Mouse (Mus musculus) forebrain, embryonic 12.5 days (tissue): Measurements from ENCODE around the gene Dnpep. TPM values are rescaled to one million over a fixed set of nuclear protein-coding genes. Genes with fewer than 3 reads are reported as not detected.

Experiments
- ATAC-seq: fragments of 200-750 bp; cut with Nextera tagmentation; 2 replicates; pipeline ENCODE4 v1.8.0; 2017; ENCODE audit warnings: moderate TSS enrichment; ENCODE audit not compliant: low FRiP score
- H3K27ac ChIP-seq: fragments of 300-500 bp; sonication (generic); 2 replicates; pipeline ENCODE4 v1.5.1; 2016; ENCODE audit warnings: mild to moderate bottlenecking
- H3K27me3 ChIP-seq: fragments of 300-500 bp; sonication (generic); 2 replicates; pipeline ENCODE4 v1.6.1; 2016; ENCODE audit warnings: mild to moderate bottlenecking
- H3K36me3 ChIP-seq: fragments of 300-500 bp; sonication (generic); replicated peaks from 2 replicates; pipeline ENCODE4 v1.6.1; 2016; ENCODE audit warnings: mild to moderate bottlenecking
- H3K4me1 ChIP-seq: fragments of 300-500 bp; sonication (generic); 2 replicates; pipeline ENCODE4 v1.6.1; 2016
- H3K4me2 ChIP-seq: fragments of 300-500 bp; sonication (generic); 2 replicates; pipeline ENCODE4 v1.6.1; 2016; ENCODE audit warnings: mild to moderate bottlenecking, moderate library complexity
- H3K4me3 ChIP-seq: fragments of 300-500 bp; sonication (generic); replicated peaks from 2 replicates; pipeline ENCODE4 v1.5.1; 2016; ENCODE audit warnings: mild to moderate bottlenecking
- H3K9ac ChIP-seq: fragments of 300-500 bp; sonication (generic); 2 replicates; pipeline ENCODE4 v1.6.1; 2016; ENCODE audit warnings: mild to moderate bottlenecking
- H3K9me3 ChIP-seq: fragments of 300-500 bp; sonication (generic); 2 replicates; pipeline ENCODE4 v1.6.1; 2016
- WGBS: fragments of 180-500 bp; shearing (Covaris S2); methylation state at CpG from one replicate; pipeline ENCODE4 v1.1.7; 2016; 5-methylcytosine and 5-hydroxymethylcytosine counted together
- polyA plus RNA-seq: library from polyadenylated mRNA; unstranded; fragments of >200 nt; fragmentation: Nextera tagmentation; extraction: Ambion mirVana; gene quantifications from 2 replicates; pipeline ENCODE4 v1.2.1, GENCODE M21; 2016

The Dnpep gene
- polyA plus RNA-seq, 1 experiment from 2014 or later, result 140 TPM

- 26% methylated on average over 20 of the region's 20 CpGs for WGBS
- no peak for ATAC-seq
- peaks cover 18% of the 10 kb centered on the region for H3K4me1 ChIP-seq
- H3K27ac ChIP-seq, result no peak overlapping the region
- no peaks in the 10 kb centered on the region for H3K9me3 ChIP-seq
- H3K9ac ChIP-seq, result no peak overlapping the region
- no peak overlapping the region for H3K4me3 ChIP-seq
- peak overlapping the region; percentile 22 for H3K4me2 ChIP-seq
- H3K27me3 ChIP-seq, result peaks cover 31% of the 10 kb centered on the region
- no peaks in the 10 kb centered on the region for H3K36me3 ChIP-seq
Measured at GRCm38 (mm10) chr1:75345036-75345935, 27.5 kb upstream of the Dnpep start.

GRCm38 (mm10) chr1:75344291-75345035 lies 26.7 kb upstream of the Dnpep start:
- peaks cover 31% of the 10 kb centered on the region for H3K27me3 ChIP-seq
- no peak overlapping the region for H3K27ac ChIP-seq
- H3K4me3 ChIP-seq, result no peak overlapping the region
- H3K4me2 ChIP-seq, result peak overlapping the region; percentile 22
- H3K36me3 ChIP-seq, result no peaks in the 10 kb centered on the region
- H3K9ac ChIP-seq, result no peak overlapping the region
- peak; percentile 49 for ATAC-seq
- no peaks in the 10 kb centered on the region for H3K9me3 ChIP-seq
- WGBS, result under 1% methylated on average over 15 of the region's 15 CpGs
- peaks cover 23% of the 10 kb centered on the region for H3K4me1 ChIP-seq

GRCm38 (mm10) chr1:75342874-75343416 lies 25.2 kb upstream of the Dnpep start:
- Histone ChIP-seq H3K27me3 (peaks cover 31% of the 10 kb centered on the region), H3K9me3 (no peaks in the 10 kb centered on the region), H3K27ac (no peak overlapping the region), H3K9ac (no peak overlapping the region), H3K4me3 (no peak overlapping the region), H3K4me2 (no peak overlapping the region), H3K36me3 (no peaks in the 10 kb centered on the region), H3K4me1 (peaks cover 38% of the 10 kb centered on the region)
- 1% methylated on average over 8 of the region's 8 CpGs for WGBS
- ATAC-seq, result 0 out of 2 replicates have a peak, but pooled peaks have one; percentile 65

GRCm38 (mm10) chr1:75340519-75340918 lies 22.7 kb upstream of the Dnpep start:
- H3K4me1 ChIP-seq, result peaks cover 42% of the 10 kb centered on the region
- WGBS, result 69% methylated on average over 2 of the region's 2 CpGs

GRCm38 (mm10) chr1:75339337-75339736 lies 21.5 kb upstream of the Dnpep start:
- H3K27ac ChIP-seq, result no peak overlapping the region
- H3K9ac ChIP-seq, result no peak overlapping the region
- ATAC-seq, result no peak
- no peak overlapping the region for H3K4me3 ChIP-seq
- 48% methylated on average over 9 of the region's 9 CpGs for WGBS
- no peaks in the 10 kb centered on the region for H3K36me3 ChIP-seq
- H3K27me3 ChIP-seq, result peaks cover 15% of the 10 kb centered on the region; the same call in 1 of the 2 replicates
- H3K4me2 ChIP-seq, result no peak overlapping the region
- H3K9me3 ChIP-seq, result no peaks in the 10 kb centered on the region
- peaks cover 33% of the 10 kb centered on the region for H3K4me1 ChIP-seq

More at GRCm38 (mm10) chr1:75340519-75340918, 22.7 kb upstream of the Dnpep start:
- no peak for ATAC-seq
- Histone ChIP-seq H3K27ac (no peak overlapping the region), H3K27me3 (peaks cover 23% of the 10 kb centered on the region), H3K36me3 (no peaks in the 10 kb centered on the region), H3K9ac (no peak overlapping the region), H3K4me2 (no peak overlapping the region), H3K4me3 (no peak overlapping the region), H3K9me3 (no peaks in the 10 kb centered on the region)

GRCm38 (mm10) chr1:75338091-75338694 lies 20.4 kb upstream of the Dnpep start:
- H3K4me3 ChIP-seq, result no peak overlapping the region
- no peak overlapping the region for H3K9ac ChIP-seq
- H3K27ac ChIP-seq, result no peak overlapping the region
- H3K36me3 ChIP-seq, result no peaks in the 10 kb centered on the region
- ATAC-seq, result no peak
- WGBS, result 48% methylated on average over 11 of the region's 11 CpGs
- 0 out of 2 replicates have a peak, but pooled peaks cover 7% of the 10 kb centered on the region for H3K27me3 ChIP-seq
- peaks cover 25% of the 10 kb centered on the region for H3K4me1 ChIP-seq
- no peak overlapping the region for H3K4me2 ChIP-seq
- H3K9me3 ChIP-seq, result no peaks in the 10 kb centered on the region

- no peak for ATAC-seq
- no peak overlapping the region for H3K4me3 ChIP-seq
- no peaks in the 10 kb centered on the region for H3K9me3 ChIP-seq
- WGBS, result 83% methylated on average over 9 of the region's 9 CpGs
- no peak overlapping the region for H3K4me2 ChIP-seq
- H3K9ac ChIP-seq, result no peak overlapping the region
- H3K27me3 ChIP-seq, result 0 out of 2 replicates have a peak, but pooled peaks cover 5% of the 10 kb centered on the region
- H3K36me3 ChIP-seq, result no peaks in the 10 kb centered on the region
- H3K27ac ChIP-seq, result no peak overlapping the region
- H3K4me1 ChIP-seq, result peaks cover 25% of the 10 kb centered on the region
Measured at GRCm38 (mm10) chr1:75337097-75337496, 19.3 kb upstream of the Dnpep start.

GRCm38 (mm10) chr1:75336461-75336860 lies 18.7 kb upstream of the Dnpep start:
- no peak overlapping the region for H3K9ac ChIP-seq
- WGBS, result 78% methylated on average over 3 of the region's 3 CpGs
- ATAC-seq, result no peak
- no peak overlapping the region for H3K4me3 ChIP-seq
- no peaks in the 10 kb centered on the region for H3K9me3 ChIP-seq
- no peak overlapping the region for H3K4me2 ChIP-seq
- H3K27me3 ChIP-seq, result no peaks in the 10 kb centered on the region
- H3K36me3 ChIP-seq, result no peaks in the 10 kb centered on the region
- peaks cover 25% of the 10 kb centered on the region for H3K4me1 ChIP-seq
- H3K27ac ChIP-seq, result no peak overlapping the region

GRCm38 (mm10) chr1:75331271-75331670 lies 13.5 kb upstream of the Dnpep start:
- 84% methylated on average over 1 of the region's 1 CpGs for WGBS
- Histone ChIP-seq H3K9me3 (no peaks in the 10 kb centered on the region), H3K27ac (no peak overlapping the region), H3K4me2 (no peak overlapping the region), H3K36me3 (no peaks in the 10 kb centered on the region), H3K9ac (no peak overlapping the region), H3K4me1 (no peaks in the 10 kb centered on the region), H3K27me3 (no peaks in the 10 kb centered on the region), H3K4me3 (no peak overlapping the region)
- no peak for ATAC-seq

GRCm38 (mm10) chr1:75327461-75327860 lies 9.7 kb upstream of the Dnpep start:
- Histone ChIP-seq H3K27ac (no peak overlapping the region), H3K36me3 (no peaks in the 10 kb centered on the region), H3K4me1 (no peaks in the 10 kb centered on the region), H3K27me3 (no peaks in the 10 kb centered on the region), H3K9me3 (no peaks in the 10 kb centered on the region), H3K4me3 (no peak overlapping the region), H3K9ac (no peak overlapping the region), H3K4me2 (no peak overlapping the region)
- no peak for ATAC-seq

GRCm38 (mm10) chr1:75319166-75319565 lies 1.4 kb upstream of the Dnpep start:
- Histone ChIP-seq H3K9me3 (no peaks in the 10 kb centered on the region), H3K27ac (no peak overlapping the region), H3K27me3 (no peaks in the 10 kb centered on the region), H3K4me1 (peaks cover 9% of the 10 kb centered on the region), H3K36me3 (peaks cover 14% of the 10 kb centered on the region), H3K9ac (no peak overlapping the region), H3K4me3 (no peak overlapping the region), H3K4me2 (no peak overlapping the region)
- ATAC-seq, result no peak
- WGBS, result 92% methylated on average over 10 of the region's 10 CpGs

- Histone ChIP-seq H3K27ac (no peak overlapping the region), H3K9ac (no peak overlapping the region), H3K4me2 (no peak overlapping the region), H3K9me3 (no peaks in the 10 kb centered on the region), H3K36me3 (peaks cover 18% of the 10 kb centered on the region), H3K4me3 (no peak overlapping the region), H3K4me1 (peaks cover 9% of the 10 kb centered on the region), H3K27me3 (no peaks in the 10 kb centered on the region)
- WGBS, result 93% methylated on average over 4 of the region's 4 CpGs
- no peak for ATAC-seq
Measured at GRCm38 (mm10) chr1:75318736-75319135, 946 bp upstream of the Dnpep start.
